ENCODE assay signal across 8 mouse cellular contexts in the genomic region with DNA sequence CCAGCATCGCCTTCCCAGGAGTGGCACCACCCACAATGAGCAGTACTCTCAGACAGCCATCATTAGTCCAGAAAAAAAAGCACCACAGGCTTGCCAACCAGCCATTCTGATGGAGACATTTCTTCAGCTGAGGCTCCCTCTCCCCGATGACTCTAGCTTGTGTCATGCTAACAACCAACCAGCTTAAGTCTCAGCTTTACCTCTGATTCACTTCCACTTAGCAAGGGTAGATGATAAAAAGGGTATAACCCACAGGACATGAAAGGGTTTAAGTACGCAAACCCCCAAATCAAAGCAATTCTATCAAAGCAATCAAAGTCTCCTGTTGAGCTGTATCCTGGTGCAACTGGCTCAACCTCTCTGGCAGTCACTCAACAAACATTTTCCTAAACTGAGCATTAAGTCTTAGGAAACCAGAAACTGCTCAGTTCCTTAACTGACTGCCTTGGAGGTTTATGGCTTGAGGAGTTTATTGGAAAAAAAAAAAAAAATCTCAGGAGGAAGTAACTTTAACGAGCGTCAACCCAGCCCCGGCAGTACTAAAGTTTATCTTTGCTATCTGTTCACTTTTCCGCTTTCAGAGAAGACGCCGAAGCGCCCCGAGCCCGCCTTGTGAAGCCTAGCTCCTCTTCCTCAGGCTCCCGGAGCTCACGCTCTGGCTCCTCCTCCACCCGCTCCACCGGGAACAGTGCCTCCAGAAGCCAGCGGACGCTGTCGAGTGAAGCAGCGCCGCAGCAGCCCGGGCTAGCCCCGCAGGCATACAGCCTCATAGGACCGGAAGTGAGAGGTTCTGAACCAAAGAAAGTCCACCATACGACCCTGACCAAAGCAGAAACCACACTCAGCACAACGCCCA. TPM values are rescaled to one million over a fixed set of nuclear protein-coding genes. Genes with fewer than 3 reads are reported as not detected.
DNase-seq lines count a peak whose midpoint lies in the region; ATAC-seq and TF ChIP-seq lines count a peak whose summit lies in the region.

No protein-coding gene starts in this region.

- no peak for DNase-seq in hindbrain, embryonic 10.5 days (ENCODE audit: low spot score)
- no peak for DNase-seq in hindbrain, embryonic 11.5 days (ENCODE audit: low spot score)
- DNase-seq in embryonic facial prominence, embryonic 11.5 days (ENCODE audit: low spot score), result no peak
- peak; percentile 71 for DNase-seq in kidney, postnatal 14 days
- peak; percentile 31 for DNase-seq in thymus, adult 2 months
- no peak for DNase-seq in cerebellum, adult 9-11 months

- H3K36me3 ChIP-seq in hindbrain, embryonic 10.5 days, result peaks cover 11% of the 10 kb centered on the region; the same call in 1 of the 2 replicates
- no peaks in the 10 kb centered on the region for H3K36me3 ChIP-seq in hindbrain, embryonic 11.5 days (ENCODE audit: control insufficient read depth, insufficient read depth, low read length)
- no peaks in the 10 kb centered on the region for H3K36me3 ChIP-seq in embryonic facial prominence, embryonic 11.5 days (replicated peaks; ENCODE audit: control insufficient read depth, insufficient read depth, low read depth, low read length)
- H3K36me3 ChIP-seq in heart, embryonic 15.5 days, result no peaks in the 10 kb centered on the region
- H3K36me3 ChIP-seq in thymus, adult 2 months (ENCODE audit: control insufficient read depth, insufficient read depth, low read length), result no peaks in the 10 kb centered on the region

- no peak overlapping the region for H3K9ac ChIP-seq in hindbrain, embryonic 11.5 days (ENCODE audit: low read depth, low read length)
- no peak overlapping the region for H3K9ac ChIP-seq in embryonic facial prominence, embryonic 11.5 days (replicated peaks; ENCODE audit: low read length)
- H3K9ac ChIP-seq in heart, embryonic 15.5 days, result peak overlapping the region; percentile 19; the same call in 1 of the 2 replicates

- no peak for TF ChIP-seq CTCF in thymus, adult 2 months (IDR thresholded peaks at IDR 0.05; ENCODE audit: borderline replicate concordance, control insufficient read depth, extremely low read depth, insufficient read depth, low read length, poor library complexity)

- H3K9me3 ChIP-seq in hindbrain, embryonic 10.5 days, result 0 out of 2 replicates have a peak, but pooled peaks cover 3% of the 10 kb centered on the region
- H3K9me3 ChIP-seq in hindbrain, embryonic 11.5 days (ENCODE audit: control insufficient read depth, low read length), result no peaks in the 10 kb centered on the region
- H3K9me3 ChIP-seq in embryonic facial prominence, embryonic 11.5 days (replicated peaks; ENCODE audit: control insufficient read depth, low read length), result no peaks in the 10 kb centered on the region
- no peaks in the 10 kb centered on the region for H3K9me3 ChIP-seq in heart, embryonic 15.5 days (replicated peaks)

- peaks cover 45% of the 10 kb centered on the region for H3K4me1 ChIP-seq in hindbrain, embryonic 10.5 days (replicated peaks)
- peaks cover 2% of the 10 kb centered on the region; the same call in 1 of the 2 replicates for H3K4me1 ChIP-seq in hindbrain, embryonic 11.5 days (replicated peaks; ENCODE audit: control insufficient read depth, insufficient read depth, low read length)
- peaks cover 2% of the 10 kb centered on the region for H3K4me1 ChIP-seq in embryonic facial prominence, embryonic 11.5 days (ENCODE audit: control insufficient read depth, insufficient read depth, low read length)
- H3K4me1 ChIP-seq in heart, embryonic 15.5 days (replicated peaks), result peaks cover 16% of the 10 kb centered on the region; the same call in 1 of the 2 replicates
- H3K4me1 ChIP-seq in thymus, adult 2 months (replicated peaks; ENCODE audit: control insufficient read depth, insufficient read depth, low read length), result peaks cover 15% of the 10 kb centered on the region

- no peak for ATAC-seq in hindbrain, embryonic 11.5 days (ENCODE audit: low FRiP score)
- ATAC-seq in embryonic facial prominence, embryonic 11.5 days (replicated peaks; ENCODE audit: insufficient number of reproducible peaks, low FRiP score, low TSS enrichment, low read depth), result 0 out of 2 replicates have a peak, but pooled peaks have one; percentile 4
- peak; percentile 47 for ATAC-seq in heart, embryonic 15.5 days (replicated peaks; ENCODE audit: insufficient number of reproducible peaks, insufficient read depth, low FRiP score, low read depth)
- ATAC-seq in megakaryocyte, adult 5-6 weeks (ENCODE audit: poor library complexity, severe bottlenecking), result peak; percentile 63

- peak overlapping the region; percentile 72 for H3K27ac ChIP-seq in hindbrain, embryonic 10.5 days
- H3K27ac ChIP-seq in hindbrain, embryonic 11.5 days (ENCODE audit: low read depth, low read length), result no peak overlapping the region
- H3K27ac ChIP-seq in embryonic facial prominence, embryonic 11.5 days (replicated peaks; ENCODE audit: low read depth, low read length), result no peak overlapping the region
- H3K27ac ChIP-seq in heart, embryonic 15.5 days, result peak overlapping the region; percentile 69
- no peak overlapping the region for H3K27ac ChIP-seq in thymus, adult 2 months (ENCODE audit: control insufficient read depth, insufficient read depth, low read length)

- no peak overlapping the region; the same call in 1 of the 2 replicates for H3K4me2 ChIP-seq in hindbrain, embryonic 11.5 days (replicated peaks; ENCODE audit: low read depth, low read length)
- H3K4me2 ChIP-seq in embryonic facial prominence, embryonic 11.5 days (ENCODE audit: low read depth, low read length), result no peak overlapping the region
- peak overlapping the region; percentile 54 for H3K4me2 ChIP-seq in heart, embryonic 15.5 days

- H3K27me3 ChIP-seq in hindbrain, embryonic 10.5 days (ENCODE audit: insufficient read depth, poor library complexity, severe bottlenecking), result no peaks in the 10 kb centered on the region
- H3K27me3 ChIP-seq in hindbrain, embryonic 11.5 days (ENCODE audit: control insufficient read depth, insufficient read depth, low read length), result no peaks in the 10 kb centered on the region
- H3K27me3 ChIP-seq in embryonic facial prominence, embryonic 11.5 days (ENCODE audit: control insufficient read depth, insufficient read depth, low read length), result no peaks in the 10 kb centered on the region
- no peaks in the 10 kb centered on the region for H3K27me3 ChIP-seq in heart, embryonic 15.5 days
- H3K27me3 ChIP-seq in thymus, adult 2 months (ENCODE audit: control insufficient read depth, insufficient read depth, low read length), result no peaks in the 10 kb centered on the region

- WGBS in hindbrain, embryonic 10.5 days, result 44% methylated on average over 26 of the region's 26 CpGs
- 37% methylated on average over 26 of the region's 26 CpGs for WGBS in hindbrain, embryonic 11.5 days
- 45% methylated on average over 26 of the region's 26 CpGs for WGBS in embryonic facial prominence, embryonic 11.5 days
- 25% methylated on average over 26 of the region's 26 CpGs for WGBS in heart, embryonic 15.5 days
- 11% methylated on average over 26 of the region's 26 CpGs for WGBS in thymus, adult 2 months

- H3K4me3 ChIP-seq in hindbrain, embryonic 10.5 days, result peak overlapping the region; percentile 34
- H3K4me3 ChIP-seq in hindbrain, embryonic 11.5 days (ENCODE audit: low read depth, low read length), result no peak overlapping the region
- no peak overlapping the region for H3K4me3 ChIP-seq in embryonic facial prominence, embryonic 11.5 days (ENCODE audit: low read depth, low read length)
- H3K4me3 ChIP-seq in heart, embryonic 15.5 days, result peak overlapping the region; percentile 27
- H3K4me3 ChIP-seq in thymus, adult 2 months (ENCODE audit: control insufficient read depth, insufficient read depth, low read length), result peak overlapping the region; percentile 36

- TF ChIP-seq POLR2A in thymus, adult 2 months (IDR thresholded peaks at IDR 0.05; ENCODE audit: control insufficient read depth, extremely low read depth, insufficient read depth, low read length, poor library complexity), result no peak

RNA-seq across cellular contexts. Expression of a gene that starts 18.8 kb away (rescaled TPM):
- 2,933 and 3,536 TPM in 2 replicates for polyA plus RNA-seq in hindbrain, embryonic 10.5 days (2016; fragmentation: Nextera tagmentation; extraction: Ambion mirVana)
- 3,718 and 3,764 TPM in 2 replicates for polyA plus RNA-seq in hindbrain, embryonic 11.5 days (2014; fragmentation: Nextera tagmentation; extraction: Ambion mirVana)
- polyA plus RNA-seq in embryonic facial prominence, embryonic 11.5 days (2014; fragmentation: Nextera tagmentation; extraction: Ambion mirVana), result 4,013 and 4,203 TPM in 2 replicates
- 1,867 and 1,945 TPM in 2 replicates for polyA plus RNA-seq in heart, embryonic 15.5 days (2015; fragmentation: Nextera tagmentation; extraction: Ambion mirVana)
- 2,454 and 2,467 TPM in 2 replicates for total RNA-seq in megakaryocyte, adult 5-6 weeks (2015)
- 3,359 and 3,514 TPM in 2 replicates for total RNA-seq in megakaryocyte, adult 5-6 weeks (2017)
- polyA plus RNA-seq in thymus, adult 2 months (2012; rRNA removed), result 2,928 and 2,969 TPM in 2 replicates

Comparison
In these comparisons a context has a peak if more than half of its experiments do, and no peak if none do; other contexts are left out.
1. H3K27ac ChIP-seq: peak in hindbrain, embryonic 10.5 days (single experiment) and heart, embryonic 15.5 days (single experiment); none in hindbrain, embryonic 11.5 days (single experiment), embryonic facial prominence, embryonic 11.5 days (single experiment) and thymus, adult 2 months (single experiment).
2. H3K4me3 ChIP-seq: peak in hindbrain, embryonic 10.5 days (single experiment), heart, embryonic 15.5 days (single experiment) and thymus, adult 2 months (single experiment); none in hindbrain, embryonic 11.5 days (single experiment) and embryonic facial prominence, embryonic 11.5 days (single experiment).
3. DNase-seq: peak in kidney, postnatal 14 days (single experiment) and thymus, adult 2 months (single experiment); none in hindbrain, embryonic 10.5 days (single experiment), hindbrain, embryonic 11.5 days (single experiment), embryonic facial prominence, embryonic 11.5 days (single experiment) and cerebellum, adult 9-11 months (single experiment).